Mouse (Mus musculus) heart, embryonic 16.5 days (tissue): ENCODE measurements around the gene Cdr2l. TPM values are rescaled to one million over a fixed set of nuclear protein-coding genes. Genes with fewer than 3 reads are reported as not detected.

Experiments
- ATAC-seq: fragments of 200-750 bp; cut with Nextera tagmentation; replicated peaks from 2 replicates; pipeline ENCODE4 v1.8.0; 2017; ENCODE audit warnings: moderate number of reproducible peaks; ENCODE audit not compliant: insufficient read depth, low FRiP score; ENCODE audit errors: extremely low read depth
- H3K27ac ChIP-seq: fragments of 300-500 bp; sonication (generic); 2 replicates; pipeline ENCODE4 v1.5.1; 2014; ENCODE audit warnings: mild to moderate bottlenecking, low read length, control low read depth, moderate library complexity
- H3K27me3 ChIP-seq: fragments of 300-500 bp; sonication (generic); 2 replicates; pipeline ENCODE4 v1.6.1; 2014; ENCODE audit warnings: low read length, mixed read lengths; ENCODE audit not compliant: control insufficient read depth, insufficient read depth
- H3K36me3 ChIP-seq: fragments of 300-500 bp; sonication (generic); 2 replicates; pipeline ENCODE4 v1.6.1; 2014; ENCODE audit not compliant: control insufficient read depth, insufficient read depth
- H3K4me1 ChIP-seq: fragments of 300-500 bp; sonication (generic); 2 replicates; pipeline ENCODE4 v1.6.1; 2014; ENCODE audit warnings: low read length, mixed read lengths; ENCODE audit not compliant: control insufficient read depth, insufficient read depth
- H3K4me2 ChIP-seq: fragments of 300-500 bp; sonication (generic); 2 replicates; pipeline ENCODE4 v1.6.1; 2014; ENCODE audit warnings: low read depth, mild to moderate bottlenecking, control low read depth, low read length
- H3K4me3 ChIP-seq: fragments of 300-500 bp; sonication (generic); 2 replicates; pipeline ENCODE4 v1.5.1; 2014; ENCODE audit warnings: mild to moderate bottlenecking, control low read depth, low read length
- H3K9ac ChIP-seq: fragments of 300-500 bp; sonication (generic); 2 replicates; pipeline ENCODE4 v1.6.1; 2014; ENCODE audit warnings: low read length, control low read depth
- H3K9me3 ChIP-seq: fragments of 300-500 bp; sonication (generic); replicated peaks from 2 replicates; pipeline ENCODE4 v1.6.1; 2016; ENCODE audit warnings: low read length; ENCODE audit not compliant: control insufficient read depth
- WGBS: fragments of 180-500 bp; shearing (Covaris S2); extraction: QIAGEN DNeasy Blood & Tissue Kit; methylation state at CpG from one replicate; pipeline ENCODE4 v1.1.7; 2014; 5-methylcytosine and 5-hydroxymethylcytosine counted together
- polyA plus RNA-seq: library from polyadenylated mRNA; unstranded; fragments of >200 nt; fragmentation: Nextera tagmentation; extraction: Ambion mirVana; gene quantifications from 2 replicates; pipeline ENCODE4 v1.2.1, GENCODE M21; 2015

The Cdr2l gene
- polyA plus RNA-seq, 1 experiment from 2014 or later = 7.0 TPM

- Histone ChIP-seq H3K4me2 (no peak overlapping the region), H3K4me1 (no peaks in the 10 kb centered on the region), H3K36me3 (no peaks in the 10 kb centered on the region), H3K9ac (no peak overlapping the region), H3K9me3 (no peaks in the 10 kb centered on the region), H3K4me3 (no peak overlapping the region), H3K27ac (no peak overlapping the region), H3K27me3 (peaks cover 52% of the 10 kb centered on the region)
- 28% methylated on average over 7 of the region's 7 CpGs for WGBS
- no peak for ATAC-seq
Measured at GRCm38 (mm10) chr11:115345515-115345914, 36.2 kb upstream of the Cdr2l start.

- WGBS = 43% methylated on average over 17 of the region's 17 CpGs
- H3K27me3 ChIP-seq = peaks cover 45% of the 10 kb centered on the region
- H3K9ac ChIP-seq = no peak overlapping the region
- no peaks in the 10 kb centered on the region for H3K36me3 ChIP-seq
- H3K4me3 ChIP-seq = no peak overlapping the region
- no peak overlapping the region for H3K4me2 ChIP-seq
- no peak for ATAC-seq
- no peaks in the 10 kb centered on the region for H3K9me3 ChIP-seq
- no peak overlapping the region for H3K27ac ChIP-seq
- no peaks in the 10 kb centered on the region for H3K4me1 ChIP-seq
Measured at GRCm38 (mm10) chr11:115348681-115349248, 33.0 kb upstream of the Cdr2l start.

- Histone ChIP-seq H3K27ac (no peak overlapping the region), H3K27me3 (peaks cover 34% of the 10 kb centered on the region), H3K4me1 (no peaks in the 10 kb centered on the region), H3K4me3 (no peak overlapping the region), H3K9me3 (no peaks in the 10 kb centered on the region), H3K36me3 (no peaks in the 10 kb centered on the region), H3K4me2 (no peak overlapping the region), H3K9ac (no peak overlapping the region)
- no peak for ATAC-seq
- 38% methylated on average over 4 of the region's 4 CpGs for WGBS
Measured at GRCm38 (mm10) chr11:115349976-115350375, 31.7 kb upstream of the Cdr2l start.

- ATAC-seq = no peak
- H3K27me3 ChIP-seq = peaks cover 25% of the 10 kb centered on the region
Measured at GRCm38 (mm10) chr11:115353375-115353774, 28.3 kb upstream of the Cdr2l start.

GRCm38 (mm10) chr11:115354183-115354582 is 27.5 kb upstream of the Cdr2l start:
- no peaks in the 10 kb centered on the region for H3K36me3 ChIP-seq
- ATAC-seq = no peak
- 7% methylated on average over 8 of the region's 8 CpGs for WGBS
- H3K27ac ChIP-seq = no peak overlapping the region
- no peaks in the 10 kb centered on the region for H3K9me3 ChIP-seq
- H3K4me1 ChIP-seq = peaks cover 3% of the 10 kb centered on the region; the same call in 1 of the 2 replicates
- H3K9ac ChIP-seq = no peak overlapping the region
- no peak overlapping the region for H3K4me2 ChIP-seq
- H3K4me3 ChIP-seq = no peak overlapping the region
- H3K27me3 ChIP-seq = peaks cover 21% of the 10 kb centered on the region

More at GRCm38 (mm10) chr11:115353375-115353774, 28.3 kb upstream of the Cdr2l start:
- no peak overlapping the region for H3K9ac ChIP-seq
- no peak overlapping the region for H3K27ac ChIP-seq
- no peaks in the 10 kb centered on the region for H3K4me1 ChIP-seq
- no peaks in the 10 kb centered on the region for H3K36me3 ChIP-seq
- H3K4me2 ChIP-seq = no peak overlapping the region
- WGBS = 85% methylated on average over 5 of the region's 5 CpGs
- H3K9me3 ChIP-seq = no peaks in the 10 kb centered on the region
- H3K4me3 ChIP-seq = no peak overlapping the region

- ATAC-seq = peak; percentile 39; the same call in 1 of the 2 replicates
Measured at GRCm38 (mm10) chr11:115358468-115358867, 23.2 kb upstream of the Cdr2l start.

GRCm38 (mm10) chr11:115359293-115359692 is 22.4 kb upstream of the Cdr2l start:
- no peak overlapping the region for H3K9ac ChIP-seq
- no peaks in the 10 kb centered on the region for H3K9me3 ChIP-seq
- peak overlapping the region; percentile 64 for H3K27ac ChIP-seq
- ATAC-seq = 0 out of 2 replicates have a peak, but pooled peaks have one; percentile 11
- H3K27me3 ChIP-seq = peaks cover 16% of the 10 kb centered on the region; the same call in 1 of the 2 replicates
- no peak overlapping the region for H3K4me3 ChIP-seq
- no peaks in the 10 kb centered on the region for H3K36me3 ChIP-seq
- no peak overlapping the region; the same call in 1 of the 2 replicates for H3K4me2 ChIP-seq
- H3K4me1 ChIP-seq = peaks cover 6% of the 10 kb centered on the region
- 61% methylated on average over 3 of the region's 3 CpGs for WGBS

More at GRCm38 (mm10) chr11:115358468-115358867, 23.2 kb upstream of the Cdr2l start:
- Histone ChIP-seq H3K27me3 (peaks cover 16% of the 10 kb centered on the region; the same call in 1 of the 2 replicates), H3K4me3 (no peak overlapping the region), H3K9me3 (no peaks in the 10 kb centered on the region), H3K4me2 (no peak overlapping the region), H3K36me3 (no peaks in the 10 kb centered on the region), H3K4me1 (peaks cover 6% of the 10 kb centered on the region), H3K27ac (no peak overlapping the region), H3K9ac (no peak overlapping the region)
- 11% methylated on average over 5 of the region's 5 CpGs for WGBS

- H3K4me1 ChIP-seq = peaks cover 6% of the 10 kb centered on the region
- H3K27me3 ChIP-seq = peaks cover 16% of the 10 kb centered on the region; the same call in 1 of the 2 replicates
- no peak for ATAC-seq
- no peaks in the 10 kb centered on the region for H3K36me3 ChIP-seq
- H3K9ac ChIP-seq = no peak overlapping the region
- peak overlapping the region; percentile 64 for H3K27ac ChIP-seq
- no peak overlapping the region for H3K4me2 ChIP-seq
- H3K9me3 ChIP-seq = no peaks in the 10 kb centered on the region
- H3K4me3 ChIP-seq = no peak overlapping the region
- 63% methylated on average over 6 of the region's 6 CpGs for WGBS
Measured at GRCm38 (mm10) chr11:115359726-115360125, 22.0 kb upstream of the Cdr2l start.

- Histone ChIP-seq H3K27ac (no peak overlapping the region), H3K4me2 (no peak overlapping the region), H3K4me1 (peaks cover 9% of the 10 kb centered on the region), H3K4me3 (no peak overlapping the region), H3K27me3 (peaks cover 11% of the 10 kb centered on the region), H3K9ac (no peak overlapping the region), H3K9me3 (no peaks in the 10 kb centered on the region), H3K36me3 (no peaks in the 10 kb centered on the region)
- no peak for ATAC-seq
- WGBS = 76% methylated on average over 3 of the region's 3 CpGs
Measured at GRCm38 (mm10) chr11:115364136-115364535, 17.6 kb upstream of the Cdr2l start.
